Mouse (Mus musculus) frontal cortex, postnatal 14 days (tissue): ENCODE results near the gene Pabpc4.
A peak's percentile ranks its signal among the peaks of the same experiment; 100 is the strongest.

Source experiments
- DNase-seq, 2 experiments: peaks; one replicate each; pipeline ENCODE4 v3.0.0; 2022; ENCODE audit warnings: low spot score in 2 of 2

Pabpc4 gene

DNA sequence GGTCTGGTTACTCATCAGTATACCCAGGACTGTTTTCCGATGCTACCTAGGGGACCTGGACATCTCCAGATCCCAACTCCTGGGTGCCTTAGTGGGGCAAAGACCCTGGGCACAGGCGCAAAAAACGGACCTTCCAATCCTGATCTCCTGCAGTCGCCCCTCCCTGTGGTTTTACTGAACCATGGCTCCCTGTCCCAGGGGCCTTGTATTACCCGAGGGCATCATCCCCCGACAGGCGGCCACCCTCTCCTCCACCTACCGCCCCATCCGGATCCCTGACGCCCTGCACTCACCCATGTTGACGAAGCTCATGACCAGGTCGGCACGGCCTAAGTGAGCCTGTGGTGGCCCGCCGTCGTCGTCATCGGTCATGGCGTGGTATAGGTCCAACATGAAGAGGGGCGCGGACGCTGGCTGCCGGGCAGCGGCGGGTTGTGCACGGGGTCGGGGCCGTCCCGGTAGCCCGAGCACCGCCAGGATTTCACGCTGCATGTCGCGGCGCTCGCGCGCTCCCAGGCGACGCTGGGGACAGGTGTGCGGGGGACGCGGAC is 80.0 kb downstream of the Pabpc4 start:
- DNase-seq: no peak

DNA sequence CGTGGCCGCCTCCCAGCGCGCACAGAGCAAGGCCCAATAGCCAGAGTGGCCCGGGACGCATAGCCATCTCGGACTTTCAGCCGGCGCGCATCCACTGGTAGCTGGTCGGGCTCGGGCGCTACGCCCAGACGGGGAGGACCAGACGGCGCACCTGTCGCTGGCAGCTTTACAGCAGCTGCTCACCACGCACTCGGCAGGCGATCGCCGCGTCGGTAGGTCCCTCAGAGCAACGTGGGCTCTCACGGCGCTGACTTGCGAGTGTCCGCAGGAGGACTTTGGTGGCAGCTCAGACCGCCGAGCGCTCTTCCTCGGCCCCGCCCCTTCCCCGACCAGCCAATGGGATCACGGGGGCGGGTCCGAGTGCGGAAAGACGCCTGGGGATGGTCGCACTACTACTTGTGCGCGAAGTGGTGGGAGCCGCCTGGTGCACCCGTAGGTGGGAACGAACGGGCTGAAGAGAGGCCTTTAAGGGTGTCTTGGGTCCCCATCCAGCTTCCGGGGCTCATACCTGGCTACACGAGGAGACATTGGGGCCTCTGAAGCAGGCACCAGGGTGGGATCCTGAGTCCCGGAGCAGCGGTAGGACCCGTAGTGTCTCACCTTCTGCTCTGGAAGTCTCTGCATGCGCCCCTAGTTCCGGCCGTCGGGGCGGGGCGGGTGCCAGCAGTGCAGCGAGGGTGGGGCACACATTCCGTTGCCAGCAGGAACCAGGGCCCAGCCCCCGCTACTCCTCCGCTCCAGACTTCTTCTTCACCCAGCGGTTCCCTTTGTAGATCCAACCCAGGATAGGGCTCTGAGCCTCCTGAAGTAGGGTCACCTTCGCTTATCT is 80.7 kb downstream of the Pabpc4 start, which contains the start of gene Bmp8a:
TSS of gene Bmp8a (minus strand) at position 611 of the 829 bp plus-strand sequence.
- DNase-seq: peak in 1 of 2 experiments; percentile 41

DNA sequence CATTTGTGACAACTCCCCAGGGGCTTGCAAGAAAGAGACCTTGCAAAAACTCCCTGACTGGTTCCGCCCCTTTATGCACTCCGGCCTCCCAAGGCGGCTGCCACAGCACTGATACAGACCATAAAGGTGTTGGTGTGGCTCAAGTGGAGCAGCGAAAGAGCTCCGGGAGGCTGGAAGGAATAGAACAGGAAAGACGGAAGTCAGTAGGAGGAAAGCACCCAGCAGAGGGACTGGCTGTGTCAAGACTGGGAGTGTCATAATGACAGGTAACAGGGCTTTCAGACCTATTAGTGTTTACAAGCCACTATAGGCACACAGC is 81.3 kb downstream of the Pabpc4 start:
- no peak for DNase-seq
